Mouse (Mus musculus) embryonic facial prominence, embryonic 14.5 days (tissue): ENCODE data around the gene Hcrt. TPM values are rescaled to one million over a fixed set of nuclear protein-coding genes. Genes with fewer than 3 reads are reported as not detected.

Source experiments
- ATAC-seq: fragments of 200-750 bp; cut with Nextera tagmentation; 2 replicates; pipeline ENCODE4 v1.8.0; 2017; ENCODE audit warnings: low read depth, moderate number of reproducible peaks, moderate TSS enrichment
- DNase-seq: peaks from one replicate; pipeline ENCODE4 v3.0.0-alpha.2; 2015; ENCODE audit warnings: low spot score
- H3K27ac ChIP-seq: fragments of 300-500 bp; sonication (generic); replicated peaks from 2 replicates; pipeline ENCODE4 v1.5.1; 2014; ENCODE audit warnings: low read depth, mild to moderate bottlenecking, low read length, moderate library complexity
- H3K27me3 ChIP-seq: fragments of 300-500 bp; sonication (generic); replicated peaks from 2 replicates; pipeline ENCODE4 v1.6.1; 2014; ENCODE audit warnings: low read length; ENCODE audit not compliant: control insufficient read depth, insufficient read depth
- H3K36me3 ChIP-seq: fragments of 300-500 bp; sonication (generic); 2 replicates; pipeline ENCODE4 v1.6.1; 2014; ENCODE audit warnings: low read length, mixed read lengths; ENCODE audit not compliant: control insufficient read depth, insufficient read depth
- H3K4me1 ChIP-seq: fragments of 300-500 bp; sonication (generic); 2 replicates; pipeline ENCODE4 v1.6.1; 2014; ENCODE audit warnings: antibody characterized with exemption, low read length; ENCODE audit not compliant: control insufficient read depth, insufficient read depth
- H3K4me2 ChIP-seq: fragments of 300-500 bp; sonication (generic); 2 replicates; pipeline ENCODE4 v1.6.1; 2014; ENCODE audit warnings: low read depth, mild to moderate bottlenecking, low read length, moderate library complexity, mixed read lengths
- H3K4me3 ChIP-seq: fragments of 300-500 bp; sonication (generic); 2 replicates; pipeline ENCODE4 v1.5.1; 2014; ENCODE audit warnings: low read depth, mild to moderate bottlenecking, low read length
- H3K9ac ChIP-seq: fragments of 300-500 bp; sonication (generic); 2 replicates; pipeline ENCODE4 v1.6.1; 2014; ENCODE audit warnings: low read depth, mild to moderate bottlenecking, low read length, moderate library complexity, mixed read lengths
- H3K9me3 ChIP-seq: fragments of 300-500 bp; sonication (generic); 2 replicates; pipeline ENCODE4 v1.6.1; 2016; ENCODE audit warnings: low read length; ENCODE audit not compliant: control insufficient read depth
- WGBS: fragments of 180-500 bp; shearing (Covaris S2); extraction: QIAGEN DNeasy Blood & Tissue Kit; methylation state at CpG from one replicate; pipeline ENCODE4 v1.1.7; 2014; 5-methylcytosine and 5-hydroxymethylcytosine counted together
- polyA plus RNA-seq: library from polyadenylated mRNA; unstranded; fragments of >200 nt; fragmentation: Nextera tagmentation; extraction: Ambion mirVana; gene quantifications from 2 replicates; pipeline ENCODE4 v1.2.1, GENCODE M21; 2014

Gene Hcrt
- polyA plus RNA-seq, 1 experiment from 2014 or later = not detected

DNA sequence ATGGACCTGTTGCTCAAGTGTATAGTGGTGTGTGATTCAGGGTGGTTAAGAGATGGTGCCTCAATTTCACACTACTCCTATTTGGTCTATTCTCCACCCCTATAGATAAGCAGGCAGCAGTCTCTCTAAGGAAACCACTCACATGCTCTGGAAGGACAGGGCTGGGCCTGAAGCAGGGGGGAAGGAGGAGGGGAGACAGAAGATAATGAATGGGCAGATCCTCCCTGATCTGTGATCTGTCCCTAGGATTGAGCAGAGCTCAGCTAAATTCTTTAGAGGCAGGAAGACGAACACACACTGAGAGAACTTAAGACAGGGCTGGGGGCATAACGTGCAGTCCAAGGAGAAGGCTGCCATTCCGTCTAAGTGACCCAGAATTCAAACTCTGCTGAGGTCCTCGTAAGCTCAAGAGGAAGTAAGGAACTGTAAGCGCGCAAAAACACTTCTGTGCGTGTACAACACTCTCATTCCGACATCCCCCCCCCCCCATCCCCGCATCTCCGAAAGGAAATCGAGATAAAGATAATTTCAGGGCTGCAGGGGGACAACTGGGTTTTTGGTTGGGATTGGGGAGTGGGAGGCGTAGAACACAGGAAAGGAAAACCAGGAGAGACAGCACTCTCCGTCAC is 25.5 kb downstream of the Hcrt start:
- WGBS = under 1% methylated on average over 13 of the region's 13 CpGs
- Histone ChIP-seq H3K27ac (peak overlapping the region; percentile 24; the same call in 1 of the 2 replicates), H3K9me3 (no peaks in the 10 kb centered on the region), H3K4me3 (peak overlapping the region; percentile 96), H3K4me1 (peaks cover 6% of the 10 kb centered on the region; the same call in 1 of the 2 replicates), H3K9ac (peak overlapping the region; percentile 95), H3K27me3 (no peaks in the 10 kb centered on the region), H3K36me3 (peaks cover 3% of the 10 kb centered on the region; the same call in 1 of the 2 replicates), H3K4me2 (peak overlapping the region; percentile 87)
- DNase-seq (no peak), ATAC-seq (no peak)

GRCm38 (mm10) chr11:100736746-100737080 is 26.0 kb downstream of the Hcrt start:
- Histone ChIP-seq H3K4me3 (peak overlapping the region; percentile 96), H3K36me3 (peaks cover 6% of the 10 kb centered on the region; the same call in 1 of the 2 replicates), H3K4me2 (peak overlapping the region; percentile 87), H3K27me3 (no peaks in the 10 kb centered on the region), H3K9me3 (no peaks in the 10 kb centered on the region), H3K4me1 (peaks cover 6% of the 10 kb centered on the region; the same call in 1 of the 2 replicates), H3K27ac (no peak overlapping the region), H3K9ac (peak overlapping the region; percentile 95)
- ATAC-seq = no peak
- 83% methylated on average over 4 of the region's 4 CpGs for WGBS
- DNase-seq = no peak

DNA sequence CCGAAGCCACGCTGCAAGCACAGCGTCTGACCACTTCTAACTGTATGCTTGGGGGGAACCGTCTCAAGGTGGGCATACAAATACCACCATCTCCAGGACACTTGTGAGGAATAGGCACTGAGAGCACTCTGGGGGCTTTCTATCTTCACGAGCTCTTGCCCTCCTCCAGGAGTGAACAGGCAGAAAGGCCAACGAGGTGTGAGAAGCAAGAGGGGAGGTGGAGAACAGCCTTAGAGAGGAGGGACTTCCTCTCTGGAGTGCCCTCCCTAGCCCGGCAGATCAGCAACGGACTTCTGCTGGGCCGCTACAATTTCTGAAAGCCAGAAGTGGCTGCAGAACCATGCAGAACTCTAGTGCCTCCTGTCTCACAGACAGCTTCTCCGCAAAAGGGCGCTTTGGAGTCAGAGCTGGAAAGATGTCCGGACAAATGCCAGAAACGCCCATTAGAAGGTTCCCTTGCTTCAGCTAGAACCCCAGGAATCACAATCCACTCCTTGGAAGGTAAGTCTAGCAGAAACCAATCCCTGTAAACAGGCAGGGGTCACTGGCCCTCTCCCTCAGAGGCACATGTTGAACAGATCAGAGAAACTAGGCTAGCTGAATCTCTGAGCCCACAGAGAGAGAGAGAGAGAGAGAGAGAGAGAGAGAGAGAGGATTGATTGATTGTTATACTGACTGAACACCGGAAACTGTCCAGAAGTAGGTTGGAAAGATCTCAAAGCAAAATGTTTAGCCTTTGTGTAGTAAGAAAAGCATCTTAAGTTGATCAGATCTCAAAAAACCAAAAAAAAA is 26.6 kb downstream of the Hcrt start:
- Histone ChIP-seq H3K27me3 (no peaks in the 10 kb centered on the region), H3K4me1 (peaks cover 6% of the 10 kb centered on the region; the same call in 1 of the 2 replicates), H3K36me3 (peaks cover 6% of the 10 kb centered on the region; the same call in 1 of the 2 replicates), H3K9ac (peak overlapping the region; percentile 2), H3K9me3 (no peaks in the 10 kb centered on the region), H3K27ac (no peak overlapping the region), H3K4me3 (no peak overlapping the region), H3K4me2 (peak overlapping the region; percentile 87)
- DNase-seq (no peak), ATAC-seq (no peak)
- 82% methylated on average over 14 of the region's 14 CpGs for WGBS

- no peak overlapping the region for H3K4me2 ChIP-seq
- WGBS = 91% methylated on average over 9 of the region's 9 CpGs
- DNase-seq (no peak), ATAC-seq (no peak)
- H3K4me3 ChIP-seq = no peak overlapping the region
- H3K9ac ChIP-seq = peak overlapping the region; percentile 2; the same call in 1 of the 2 replicates
- no peaks in the 10 kb centered on the region for H3K27me3 ChIP-seq
- H3K4me1 ChIP-seq = peaks cover 6% of the 10 kb centered on the region; the same call in 1 of the 2 replicates
- H3K27ac ChIP-seq = no peak overlapping the region
- H3K36me3 ChIP-seq = peaks cover 6% of the 10 kb centered on the region; the same call in 1 of the 2 replicates
- H3K9me3 ChIP-seq = no peaks in the 10 kb centered on the region
Measured at GRCm38 (mm10) chr11:100735134-100735865, 27.4 kb downstream of the Hcrt start.

DNA sequence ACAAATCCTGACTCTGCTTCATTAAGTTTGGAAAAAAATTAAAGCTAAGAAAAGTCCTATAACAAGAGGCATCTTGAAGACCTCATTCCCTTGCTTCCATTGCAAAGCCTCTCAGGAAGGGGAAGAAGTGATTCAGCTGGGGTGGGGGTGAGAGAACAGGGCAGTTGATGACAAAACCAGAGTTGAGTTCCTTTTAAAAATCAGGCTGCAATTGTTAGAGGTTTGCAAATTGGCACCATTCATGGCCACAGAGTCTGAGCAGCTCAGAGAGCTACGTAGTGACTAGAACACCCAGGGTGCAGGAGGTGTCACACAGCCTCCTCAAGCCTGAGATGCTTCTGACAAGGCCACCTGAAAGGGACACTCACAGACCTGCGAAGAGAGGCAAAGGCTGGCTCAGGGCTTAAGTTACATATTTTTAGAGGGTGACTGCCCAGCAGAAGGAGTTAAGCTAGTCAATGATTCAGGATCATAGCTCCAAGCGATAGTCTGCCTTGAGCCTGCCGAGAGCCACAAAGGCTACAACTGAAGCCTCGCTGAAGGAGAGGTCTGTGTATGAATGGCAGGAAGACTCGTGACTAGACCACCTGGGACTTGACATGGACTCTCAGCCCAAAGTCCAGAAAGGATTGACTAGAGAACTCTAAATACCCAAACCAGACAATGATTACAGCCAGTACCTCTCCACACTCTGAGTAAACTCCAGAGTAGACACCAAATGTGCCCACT is 32.1 kb downstream of the Hcrt start:
- Histone ChIP-seq H3K27me3 (no peaks in the 10 kb centered on the region), H3K27ac (no peak overlapping the region), H3K4me3 (no peak overlapping the region), H3K36me3 (peaks cover 6% of the 10 kb centered on the region; the same call in 1 of the 2 replicates), H3K4me1 (no peaks in the 10 kb centered on the region; the same call in 1 of the 2 replicates), H3K4me2 (no peak overlapping the region), H3K9ac (no peak overlapping the region), H3K9me3 (no peaks in the 10 kb centered on the region)
- ATAC-seq (no peak), DNase-seq (no peak)
- 86% methylated on average over 6 of the region's 6 CpGs for WGBS

DNA sequence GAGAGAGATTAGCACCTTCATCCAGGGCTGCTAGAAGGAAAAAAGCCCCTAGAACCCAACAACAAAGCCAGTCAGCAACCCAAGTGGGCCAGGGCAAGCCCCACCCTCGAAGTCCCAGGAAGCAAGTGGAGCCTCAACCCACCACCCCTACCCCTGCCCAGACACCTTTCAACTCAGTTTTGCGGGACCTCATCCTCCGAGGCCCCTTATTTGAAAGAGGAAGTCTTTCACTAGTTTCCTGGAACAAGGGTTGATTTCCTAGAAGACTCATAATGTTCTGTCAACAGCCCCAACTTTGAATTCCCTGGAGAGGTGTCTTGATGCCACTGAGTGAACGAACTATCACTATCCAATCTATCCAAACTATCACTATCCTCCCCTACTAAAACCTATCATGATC is 32.8 kb downstream of the Hcrt start:
- no peak for ATAC-seq
- no peak overlapping the region for H3K9ac ChIP-seq

GRCm38 (mm10) chr11:100728601-100729000 is 34.1 kb downstream of the Hcrt start:
- Histone ChIP-seq H3K9ac (no peak overlapping the region), H3K27ac (no peak overlapping the region), H3K4me1 (peaks cover 7% of the 10 kb centered on the region; the same call in 1 of the 2 replicates), H3K9me3 (no peaks in the 10 kb centered on the region), H3K4me3 (no peak overlapping the region), H3K36me3 (peaks cover 3% of the 10 kb centered on the region; the same call in 1 of the 2 replicates), H3K4me2 (no peak overlapping the region), H3K27me3 (no peaks in the 10 kb centered on the region)
- DNase-seq (no peak), ATAC-seq (no peak)
- WGBS = 84% methylated on average over 6 of the region's 6 CpGs

More for the DNA sequence above, 32.8 kb downstream of the Hcrt start:
- no peak overlapping the region for H3K4me2 ChIP-seq
- H3K36me3 ChIP-seq = peaks cover 6% of the 10 kb centered on the region; the same call in 1 of the 2 replicates
- no peak for DNase-seq
- H3K9me3 ChIP-seq = no peaks in the 10 kb centered on the region
- WGBS = 77% methylated on average over 4 of the region's 4 CpGs
- H3K4me1 ChIP-seq = peaks cover 5% of the 10 kb centered on the region; the same call in 1 of the 2 replicates
- H3K27ac ChIP-seq = no peak overlapping the region
- no peaks in the 10 kb centered on the region for H3K27me3 ChIP-seq
- no peak overlapping the region for H3K4me3 ChIP-seq

- Histone ChIP-seq H3K9me3 (no peaks in the 10 kb centered on the region), H3K9ac (no peak overlapping the region), H3K4me2 (no peak overlapping the region), H3K27me3 (no peaks in the 10 kb centered on the region), H3K27ac (no peak overlapping the region), H3K4me3 (no peak overlapping the region), H3K36me3 (0 out of 2 replicates have a peak, but pooled peaks cover 3% of the 10 kb centered on the region), H3K4me1 (peaks cover 7% of the 10 kb centered on the region; the same call in 1 of the 2 replicates)
- ATAC-seq (no peak), DNase-seq (no peak)
- 77% methylated on average over 3 of the region's 3 CpGs for WGBS
Measured at GRCm38 (mm10) chr11:100727201-100727600, 35.5 kb downstream of the Hcrt start.
